Mouse (Mus musculus) gastrocnemius, postnatal 25 days (tissue): ENCODE data around the gene Gm5415. TPM values are rescaled to one million over a fixed set of nuclear protein-coding genes. Genes with fewer than 3 reads are reported as not detected.
"Not testable (repeated sequence)": the region's sequence is repeated elsewhere in the genome, so short reads cannot be mapped to it uniquely, and the experiment has no call there.

Experiments used
- DNase-seq: peaks from one replicate; pipeline ENCODE4 v3.0.0; 2022
- long read RNA-seq, 2 experiments: library from polyadenylated mRNA; stranded (forward); transcript quantifications; one replicate each; pipeline ENCODE4 v2.0.0; 2021
- total RNA-seq, 2 experiments: library from RNA; stranded (reverse); gene quantifications; 1 replicate in 1 of 2; 2 replicates in 1 of 2; pipeline ENCODE4 v1.2.3; 2021

Gm5415 gene
- total RNA-seq, result not detected
- long read RNA-seq, experiment 1, result 0 reads
- long read RNA-seq, experiment 2, result 0 reads

DNA sequence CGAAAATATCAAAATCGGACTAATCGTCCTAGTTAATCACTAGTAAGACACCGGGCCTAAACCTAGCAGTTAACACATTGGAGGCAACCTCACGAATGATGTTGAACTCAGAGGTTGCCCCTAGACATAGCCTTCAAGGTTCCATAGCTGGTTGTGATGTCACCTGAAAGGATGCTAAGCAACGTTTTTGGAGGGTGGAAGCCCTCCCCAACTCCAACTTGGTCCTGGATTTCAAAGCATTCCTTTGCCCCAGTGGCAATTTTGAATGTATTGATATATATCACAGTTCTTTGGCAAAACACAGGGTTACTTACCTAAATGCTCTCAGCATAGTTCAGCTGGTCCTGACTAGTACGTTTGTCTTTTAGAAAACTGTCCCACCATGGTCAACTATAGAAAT lies at the start of gene Gm5415:
Gene Gm5415 (minus strand): TSS at position 101 of the 400 bp plus-strand sequence.
- not testable (repeated sequence) for DNase-seq

DNA sequence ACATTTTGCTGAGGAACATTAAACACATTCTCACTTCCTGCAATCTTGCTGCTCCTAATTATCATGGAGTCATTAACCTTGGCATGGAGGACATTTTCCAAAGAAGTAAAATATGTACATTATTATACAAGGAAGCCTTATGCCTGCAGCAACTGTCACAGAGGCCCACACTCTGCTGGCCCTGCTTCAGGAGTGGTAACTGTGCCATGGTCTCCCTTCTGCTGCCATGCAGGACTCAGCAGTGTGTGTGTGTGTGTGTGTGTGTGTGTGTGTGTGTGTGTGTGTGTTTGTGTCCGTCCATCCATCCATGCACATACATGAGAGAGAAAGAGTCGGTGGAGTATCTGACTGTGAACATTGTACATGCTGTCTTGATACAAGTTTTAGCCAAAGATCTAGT lies 21.8 kb upstream of the Gm5415 start:
- no peak for DNase-seq

DNA sequence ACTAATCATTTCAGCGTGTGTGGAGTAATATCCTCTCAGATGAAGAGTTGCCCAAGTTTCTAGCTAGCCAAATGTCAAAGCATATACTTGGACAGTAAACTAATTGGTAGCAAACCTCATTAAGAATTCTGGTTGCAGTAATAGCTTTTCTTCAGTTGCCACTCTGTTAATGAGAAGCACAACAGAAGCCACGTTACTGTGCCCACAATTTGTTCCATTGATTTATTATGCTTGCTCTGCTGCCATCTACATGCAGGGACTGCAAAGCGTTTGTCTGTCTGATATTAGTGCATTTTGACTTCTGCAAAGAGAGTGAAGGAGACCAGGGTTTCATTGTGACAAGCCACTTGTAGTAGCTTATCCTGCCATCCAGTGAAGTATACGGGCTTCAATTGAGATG lies 6.8 kb upstream of the Gm5415 start:
- no peak for DNase-seq

DNA sequence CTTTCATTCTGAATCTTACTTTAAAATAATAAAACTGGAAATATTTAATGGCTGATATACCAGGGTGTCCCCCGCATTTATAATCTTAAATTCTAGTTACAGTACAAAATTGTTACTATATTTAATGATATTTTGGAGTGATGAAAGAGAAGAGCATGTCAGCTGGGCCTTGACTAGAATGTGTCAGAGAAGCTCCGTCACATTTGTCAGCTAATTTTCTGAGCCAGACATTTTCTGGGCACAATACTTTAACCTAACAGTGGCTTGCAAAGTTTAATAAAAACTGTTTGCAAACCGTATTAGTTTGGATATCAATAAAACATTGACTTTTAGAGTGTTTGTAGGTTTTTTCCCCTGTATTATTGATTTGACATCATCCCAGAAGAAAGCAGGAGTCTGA lies 6.4 kb upstream of the Gm5415 start:
- no peak for DNase-seq

DNA sequence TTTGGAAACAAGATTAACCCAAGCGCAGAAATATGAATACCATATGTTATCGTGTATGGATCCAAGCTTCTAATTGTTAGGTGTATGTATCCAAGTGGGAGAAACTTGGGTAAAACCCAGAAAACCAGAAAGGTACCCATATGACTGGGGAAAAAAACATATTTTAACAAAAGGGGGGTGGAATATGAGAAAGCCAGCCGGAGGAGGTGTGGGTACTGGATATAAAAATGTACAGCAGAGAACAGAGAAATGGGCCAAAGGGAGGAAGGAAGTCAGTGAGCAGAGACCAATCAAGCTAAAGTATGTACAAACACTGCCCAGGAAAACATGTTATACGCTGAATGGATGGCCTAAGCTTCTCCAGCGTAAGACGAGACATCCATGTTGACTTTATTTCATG lies 43.7 kb downstream of the Gm5415 start:
- no peak for DNase-seq
